Mouse (Mus musculus) ovary, adult 18-20 months (tissue): ENCODE measurements around the gene Mrpl19.

ENCODE experiments used
- DNase-seq: peaks from one replicate; pipeline ENCODE4 v3.0.0; 2022; ENCODE audit warnings: low spot score, mixed read lengths

Mrpl19 gene

GRCm38 (mm10) chr6:81965296-81966067 lies at the start of gene Mrpl19:
Gene Mrpl19, minus strand, starts transcription at chr6:81965958.
- peak; percentile 79 for DNase-seq

- no peak for DNase-seq
These were observed 46.6 kb upstream of the Mrpl19 start for GRCm38 (mm10) chr6:82012392-82012791.

GRCm38 (mm10) chr6:81990049-81990810 lies 24.5 kb upstream of the Mrpl19 start:
- DNase-seq, result no peak

- no peak for DNase-seq
These were observed 22.6 kb upstream of the Mrpl19 start for GRCm38 (mm10) chr6:81988341-81988740.

- no peak for DNase-seq
These were observed 21.8 kb upstream of the Mrpl19 start for GRCm38 (mm10) chr6:81987580-81987979.

- DNase-seq, result peak; percentile 57
These were observed 21.3 kb upstream of the Mrpl19 start for GRCm38 (mm10) chr6:81987010-81987409.

- no peak for DNase-seq
These were observed 20.8 kb upstream of the Mrpl19 start for GRCm38 (mm10) chr6:81986599-81986998.

GRCm38 (mm10) chr6:81986171-81986570 lies 20.4 kb upstream of the Mrpl19 start:
- no peak for DNase-seq

- DNase-seq, result no peak
These were observed 13.5 kb upstream of the Mrpl19 start for GRCm38 (mm10) chr6:81979286-81979685.

- DNase-seq, result no peak
These were observed 10.3 kb upstream of the Mrpl19 start for GRCm38 (mm10) chr6:81975971-81976621.

GRCm38 (mm10) chr6:81972595-81972994 lies 6.8 kb upstream of the Mrpl19 start:
- DNase-seq, result no peak

- no peak for DNase-seq
These were observed 5.4 kb upstream of the Mrpl19 start for GRCm38 (mm10) chr6:81971196-81971595.

GRCm38 (mm10) chr6:81966068-81966544 lies 348 bp upstream of the Mrpl19 start:
- no peak for DNase-seq

GRCm38 (mm10) chr6:81960284-81960683 lies 5.5 kb downstream of the Mrpl19 start:
- DNase-seq, result no peak

GRCm38 (mm10) chr6:81959866-81960265 lies 5.9 kb downstream of the Mrpl19 start:
- DNase-seq, result no peak

GRCm38 (mm10) chr6:81957992-81958391 lies 7.8 kb downstream of the Mrpl19 start:
- no peak for DNase-seq

- no peak for DNase-seq
These were observed 9.4 kb downstream of the Mrpl19 start for GRCm38 (mm10) chr6:81956399-81956798.

- DNase-seq, result no peak
These were observed 10.6 kb downstream of the Mrpl19 start for GRCm38 (mm10) chr6:81955133-81955532.

- DNase-seq, result no peak
These were observed 18.9 kb downstream of the Mrpl19 start for GRCm38 (mm10) chr6:81946906-81947305.

GRCm38 (mm10) chr6:81944432-81944831 lies 21.3 kb downstream of the Mrpl19 start:
- no peak for DNase-seq

- no peak for DNase-seq
These were observed 22.5 kb downstream of the Mrpl19 start for GRCm38 (mm10) chr6:81943281-81943680.

GRCm38 (mm10) chr6:81941718-81942117 lies 24.0 kb downstream of the Mrpl19 start:
- no peak for DNase-seq

GRCm38 (mm10) chr6:81933281-81933680 lies 32.5 kb downstream of the Mrpl19 start:
- DNase-seq, result no peak
